Mouse (Mus musculus): ENCODE measurements around the gene Zc3h12d.

DNA sequence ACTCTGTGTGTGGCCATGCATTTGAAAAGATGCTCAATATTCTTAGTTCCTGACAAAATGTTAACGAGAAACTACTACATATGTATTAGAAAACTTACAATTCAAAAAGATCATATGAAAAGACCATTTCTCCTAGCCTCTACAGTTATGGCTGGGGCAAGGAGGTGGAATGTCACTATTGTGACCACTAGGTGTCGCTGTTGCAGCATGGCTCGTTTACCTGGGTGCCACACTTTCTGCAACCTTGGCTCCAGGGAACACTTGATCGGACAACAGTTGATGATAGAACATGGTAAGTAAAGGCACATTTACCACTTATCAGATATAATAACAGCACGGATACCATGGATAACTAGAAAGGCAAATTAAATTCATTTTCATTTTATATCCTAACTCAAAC is 51.3 kb downstream of the Zc3h12d start:
- TF ChIP-seq CTCF (IDR thresholded peaks at IDR 0.05; ENCODE audit: low read depth) (peak; percentile 100), EP300 (optimal IDR thresholded peaks at IDR 0.05) (no peak)

Measured in stomach, postnatal 0 days (tissue).